Mouse (Mus musculus) frontal cortex, postnatal 14 days (tissue): ENCODE results near the gene Prrx1.

Experiments used
- DNase-seq, 2 experiments: peaks; one replicate each; pipeline ENCODE4 v3.0.0; 2022; ENCODE audit warnings: low spot score in 2 of 2

The Prrx1 gene

DNA sequence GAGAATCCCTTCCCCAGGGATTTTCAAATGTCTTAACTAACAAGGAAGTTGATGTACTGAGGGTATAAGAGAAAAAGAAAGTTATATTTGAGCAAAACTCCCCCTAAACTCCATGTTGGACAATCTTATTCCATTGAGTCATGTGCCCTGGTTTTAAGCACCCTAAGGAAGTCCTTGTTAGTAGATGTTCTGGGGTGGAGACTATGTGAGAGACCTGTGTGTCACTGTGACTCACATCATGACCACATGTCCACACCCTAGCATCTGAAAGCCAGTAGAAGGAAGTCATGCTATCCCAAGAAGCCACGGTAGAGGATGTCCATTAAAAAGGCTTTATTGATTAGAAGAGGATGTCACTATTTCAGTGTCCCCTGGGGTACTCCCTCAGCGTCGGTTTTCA, 40.4 kb downstream of the Prrx1 start:
- no peak for DNase-seq

GRCm38 (mm10) chr1:163266853-163267538, 46.5 kb downstream of the Prrx1 start:
- no peak for DNase-seq

DNA sequence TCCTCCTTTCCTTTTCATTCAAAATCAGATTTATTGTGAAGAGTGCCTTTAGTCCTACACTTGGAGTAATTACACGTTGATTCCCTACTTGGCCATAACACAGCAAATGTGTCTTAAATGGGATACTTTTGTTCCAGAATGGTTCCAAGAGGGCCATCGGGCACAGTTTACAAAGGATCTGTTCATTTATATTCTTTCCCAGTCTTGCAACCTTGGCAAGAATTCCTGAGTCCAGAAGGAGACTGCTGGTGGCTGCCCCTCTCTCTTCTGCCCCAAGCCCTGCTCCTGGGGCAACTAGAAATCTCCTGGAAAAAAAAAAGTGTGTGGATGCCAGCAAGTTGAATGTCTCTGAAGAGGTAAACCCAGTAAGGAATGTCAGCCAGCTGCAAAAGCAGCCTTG, 56.2 kb downstream of the Prrx1 start:
- DNase-seq, result no peak

GRCm38 (mm10) chr1:163255884-163256283, 57.6 kb downstream of the Prrx1 start:
- no peak for DNase-seq

DNA sequence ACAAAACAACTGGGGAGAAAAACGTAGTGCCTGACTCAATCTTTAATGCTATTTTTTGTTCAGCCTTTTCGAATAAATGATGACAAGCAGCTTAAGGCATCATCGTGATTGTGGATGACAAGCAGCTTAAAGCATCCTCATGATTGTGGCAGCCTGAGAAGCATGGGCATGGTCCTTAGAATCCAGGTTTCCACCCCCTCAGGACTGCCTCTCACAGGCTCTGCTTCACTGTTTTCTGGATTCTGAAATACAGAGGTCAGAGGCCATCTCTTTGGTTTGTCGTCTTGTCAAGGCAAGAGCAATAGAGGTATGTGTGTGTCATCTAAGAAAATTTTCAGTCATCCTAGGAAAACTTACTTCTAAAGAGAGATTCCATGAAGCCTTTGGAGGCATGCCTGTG, 60.7 kb downstream of the Prrx1 start:
- DNase-seq, result no peak

DNA sequence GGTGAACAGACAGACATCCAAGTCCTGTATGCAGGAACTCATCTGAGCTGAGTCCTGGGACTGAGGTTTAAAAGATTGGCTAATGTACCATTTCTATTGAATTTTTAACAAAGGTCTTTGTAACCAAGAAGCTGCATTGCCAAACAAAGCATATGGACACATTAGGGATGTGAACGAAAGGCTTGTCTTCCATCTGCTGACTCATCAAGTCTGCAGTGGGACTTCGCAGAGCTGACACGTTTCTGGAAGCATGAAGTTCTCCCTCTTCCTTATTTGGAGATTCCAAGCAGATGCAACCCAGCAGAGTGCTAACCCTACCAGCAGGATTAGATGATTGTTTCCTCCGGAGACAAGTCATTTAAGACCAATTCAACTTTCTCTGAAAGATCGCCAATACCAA, 61.2 kb downstream of the Prrx1 start:
- DNase-seq, result no peak

DNA sequence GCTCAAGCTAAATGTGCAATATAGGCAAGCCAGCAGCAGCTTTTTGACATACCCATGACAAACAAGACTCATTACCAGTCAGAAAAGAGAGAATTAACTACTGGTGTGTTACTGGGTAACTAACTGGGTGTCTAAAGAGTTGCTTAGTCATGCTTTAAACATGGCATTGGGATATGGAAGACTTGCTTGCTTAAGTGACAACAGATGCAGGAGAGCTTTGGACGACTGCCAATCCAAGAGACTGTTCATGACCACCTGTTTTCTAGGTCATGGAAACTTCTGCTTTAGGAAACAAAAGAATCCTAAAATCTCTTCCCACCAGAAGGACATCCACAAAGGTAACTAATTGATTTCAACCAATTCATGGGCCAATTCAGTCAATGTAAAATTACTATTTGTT, 61.7 kb downstream of the Prrx1 start:
- no peak for DNase-seq

- no peak for DNase-seq
These were observed 74.6 kb downstream of the Prrx1 start for GRCm38 (mm10) chr1:163238950-163239349.

DNA sequence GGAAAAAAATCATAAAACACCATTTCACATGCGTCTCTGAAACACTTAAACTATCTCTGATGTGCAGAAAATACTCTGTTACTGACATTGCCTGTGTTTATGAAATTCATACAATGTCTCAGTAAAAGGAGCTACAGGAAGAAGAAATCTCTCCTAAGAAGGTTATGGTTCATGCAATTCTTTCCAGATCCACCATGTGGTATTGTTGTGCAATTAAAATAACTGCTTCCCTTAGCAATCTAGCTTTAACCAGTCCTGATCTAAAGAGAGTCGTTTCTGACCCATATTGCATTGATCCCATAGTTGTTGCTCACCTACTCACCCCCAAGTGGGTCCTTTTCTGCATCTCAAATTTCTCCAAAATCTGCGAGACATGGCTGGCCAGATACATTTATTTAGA, 82.3 kb downstream of the Prrx1 start:
- DNase-seq, result no peak

DNA sequence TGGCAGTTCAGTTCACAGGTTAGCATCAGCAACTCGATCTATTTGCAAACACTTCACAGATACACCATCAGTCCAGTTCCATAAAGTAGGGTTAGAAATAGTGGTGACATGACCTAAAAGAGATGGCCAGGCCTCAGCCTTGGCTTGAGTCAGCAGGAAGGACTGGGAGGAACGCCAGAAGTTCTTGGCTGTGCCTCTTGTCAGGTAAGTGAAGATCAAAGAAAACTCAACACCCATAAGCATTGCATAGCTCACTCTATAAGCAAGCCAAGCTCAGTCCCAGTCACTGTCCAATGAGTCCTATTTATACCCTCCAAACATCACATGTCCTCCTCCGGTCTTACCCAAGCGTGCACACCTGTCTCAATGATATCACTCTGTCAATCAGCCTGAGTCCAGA, 87.2 kb downstream of the Prrx1 start:
- no peak for DNase-seq

DNA sequence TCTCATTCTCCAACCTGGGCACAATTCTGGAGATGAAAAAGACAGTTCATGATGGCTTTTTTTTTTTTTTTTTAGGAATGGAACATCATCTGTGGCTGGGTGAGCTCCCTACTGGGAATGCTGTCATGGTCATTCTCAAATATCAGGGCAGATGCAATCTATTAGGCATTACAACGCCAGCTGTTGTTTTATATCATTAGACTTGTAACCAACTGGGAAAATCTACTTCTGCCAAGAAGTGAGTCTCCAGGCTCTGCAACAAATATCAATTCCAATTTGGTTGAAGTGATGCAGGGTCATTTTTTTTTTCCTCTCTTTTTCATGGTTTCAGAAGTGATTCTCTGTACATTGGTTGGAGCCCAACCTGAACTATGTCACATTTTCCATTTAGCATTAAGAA, 91.7 kb downstream of the Prrx1 start:
- DNase-seq, result no peak

DNA sequence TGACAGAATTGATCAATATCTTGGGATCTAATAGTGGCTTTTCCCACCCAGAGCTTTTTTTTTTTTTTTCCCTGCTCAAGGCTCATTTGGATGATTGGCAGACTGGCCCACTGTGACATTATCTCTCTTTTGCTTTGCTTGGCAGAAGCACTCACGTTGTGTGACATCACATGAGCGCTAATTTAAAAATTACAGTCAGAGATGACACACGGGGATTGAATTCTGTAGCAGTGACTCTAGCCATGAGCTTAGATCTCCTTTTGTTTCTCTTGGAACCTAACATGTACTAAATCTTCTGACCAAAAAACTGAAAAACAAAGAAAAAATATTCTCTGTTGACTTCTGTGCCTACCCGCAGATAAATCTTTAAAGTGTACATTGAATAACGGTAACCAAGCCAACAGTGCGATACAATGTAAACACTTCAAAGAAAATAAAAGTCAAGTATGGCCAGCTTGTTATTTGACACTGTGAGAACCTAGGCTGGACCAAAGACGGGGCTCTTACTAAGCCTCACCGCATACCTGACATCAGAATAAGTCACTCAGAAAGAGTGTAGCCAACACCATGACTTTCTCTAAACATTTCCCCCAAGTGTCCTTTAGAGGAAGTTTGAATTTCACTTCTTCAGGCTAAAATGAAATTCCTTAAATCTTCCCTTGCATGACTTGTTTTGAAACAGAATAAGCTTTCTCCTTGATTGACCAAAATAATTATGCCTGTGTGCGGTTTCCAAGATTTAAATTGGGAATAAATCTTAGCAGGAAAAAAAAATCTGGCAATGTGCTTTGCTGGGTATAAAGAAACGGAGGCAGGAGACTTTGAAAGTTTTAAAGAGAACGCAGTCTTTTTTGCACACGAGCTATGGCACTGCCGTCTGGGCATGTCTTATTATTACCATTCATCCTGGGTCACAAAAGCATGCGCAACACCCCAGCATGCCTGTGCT, 104.3 kb downstream of the Prrx1 start:
- DNase-seq, result no peak

- DNase-seq, result no peak
These were observed 114.7 kb downstream of the Prrx1 start for GRCm38 (mm10) chr1:163198767-163199166.

DNA sequence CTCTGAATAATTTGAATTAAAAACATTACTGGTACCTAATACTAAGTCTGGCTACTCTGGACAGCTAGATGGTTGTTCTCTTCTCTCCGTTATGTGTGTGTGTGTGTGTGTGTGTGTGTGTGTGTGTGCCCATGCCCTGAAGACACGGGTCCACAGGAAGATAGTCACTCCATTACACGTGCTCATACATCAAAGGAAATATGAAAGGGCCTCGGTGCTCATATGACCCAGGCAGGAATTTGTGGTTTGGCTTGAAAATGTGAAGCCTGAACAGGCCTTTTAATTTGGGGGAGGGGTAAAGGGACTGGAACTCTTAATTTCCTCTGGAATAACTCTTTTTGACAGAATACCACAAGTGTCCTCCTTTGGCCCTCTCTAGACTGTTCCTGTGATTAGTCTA, 115.5 kb downstream of the Prrx1 start:
- no peak for DNase-seq
